Mouse (Mus musculus) spleen, adult 2 months (tissue): ENCODE data around the gene Chrnb1. TPM values are rescaled to one million over a fixed set of nuclear protein-coding genes. Genes with fewer than 3 reads are reported as not detected.
A peak's percentile ranks its signal among the peaks of the same experiment; 100 is the strongest.

Experiments
- DNase-seq, 2 experiments: peaks; one replicate each; pipeline versions ENCODE4 v3.0.0 to v3.0.0-alpha.2; 2012 to 2021; ENCODE audit warnings: low spot score in 2 of 2, low read depth in 1 of 2
- H3K27ac ChIP-seq: fragments of 200-500 bp; 2 replicates; pipeline ENCODE4 v1.5.1; 2012; ENCODE audit warnings: low read length, inconsistent platforms; ENCODE audit not compliant: insufficient read depth
- H3K27me3 ChIP-seq: fragments of 200-500 bp; 2 replicates; pipeline ENCODE4 v1.6.1; 2012; ENCODE audit warnings: mild to moderate bottlenecking, moderate library complexity, low read length, inconsistent platforms; ENCODE audit not compliant: control insufficient read depth, insufficient read depth
- H3K36me3 ChIP-seq: fragments of 200-500 bp; 2 replicates; pipeline ENCODE4 v1.6.1; 2012; ENCODE audit warnings: mild to moderate bottlenecking, low read length, inconsistent platforms; ENCODE audit not compliant: control insufficient read depth, insufficient read depth
- H3K4me1 ChIP-seq: fragments of 200-500 bp; 2 replicates; pipeline ENCODE4 v1.6.1; 2011; ENCODE audit warnings: inconsistent platforms; ENCODE audit not compliant: control insufficient read depth, insufficient read depth, insufficient read length
- H3K4me3 ChIP-seq: fragments of 200-500 bp; 2 replicates; pipeline ENCODE4 v1.5.1; 2011; ENCODE audit warnings: mild to moderate bottlenecking, inconsistent platforms; ENCODE audit not compliant: insufficient read depth, insufficient read length; ENCODE audit errors: extremely low read depth
- CTCF ChIP-seq: fragments of 200-500 bp; IDR thresholded peaks from 2 replicates; pipeline ENCODE4 v1.5.1; 2011; ENCODE audit warnings: mild to moderate bottlenecking, inconsistent platforms; ENCODE audit not compliant: insufficient read depth, insufficient read length, insufficient replicate concordance; ENCODE audit errors: extremely low read depth
- POLR2A ChIP-seq: fragments of 200-500 bp; IDR thresholded peaks from 2 replicates; pipeline ENCODE4 v1.6.1; 2011; ENCODE audit warnings: low read depth, low read length, inconsistent platforms
- WGBS: fragments of 180-500 bp; shearing (Covaris S2); methylation state at CpG from one replicate; pipeline ENCODE4 v1.1.7; 2018; 5-methylcytosine and 5-hydroxymethylcytosine counted together
- polyA plus RNA-seq: library from polyadenylated mRNA; depleted of rRNA; stranded (reverse); fragments of >200 nt; gene quantifications from 2 replicates; pipeline ENCODE4 v1.2.3, GENCODE M21; 2012

The Chrnb1 gene
- polyA plus RNA-seq, 1 experiment: 8.4 TPM

DNA sequence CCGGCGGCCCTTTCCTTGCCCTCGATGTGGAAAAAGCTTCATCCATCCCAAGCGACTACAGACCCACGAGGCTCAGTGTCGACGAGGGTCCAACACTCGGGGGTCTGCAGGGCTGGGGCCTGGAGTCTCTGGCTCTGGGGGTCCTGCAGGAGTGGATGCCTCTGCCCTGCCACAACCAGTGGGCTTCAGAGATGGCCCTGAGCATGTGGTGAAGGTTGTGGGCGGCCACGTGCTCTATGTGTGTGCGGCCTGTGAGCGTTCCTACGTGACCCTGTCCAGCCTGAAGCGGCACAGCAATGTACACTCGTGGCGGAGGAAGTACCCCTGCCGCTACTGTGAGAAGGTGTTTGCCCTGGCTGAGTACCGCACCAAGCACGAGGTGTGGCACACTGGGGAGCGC lies 19.3 kb downstream of the Chrnb1 start:
- Histone ChIP-seq H3K27ac (no peak overlapping the region), H3K36me3 (peaks cover 15% of the 10 kb centered on the region), H3K4me3 (no peak overlapping the region), H3K4me1 (peaks cover 22% of the 10 kb centered on the region), H3K27me3 (no peaks in the 10 kb centered on the region)
- WGBS: 90% methylated on average over 20 of the region's 20 CpGs
- no peak for TF ChIP-seq CTCF
- no peak for TF ChIP-seq POLR2A
- DNase-seq: no peak

DNA sequence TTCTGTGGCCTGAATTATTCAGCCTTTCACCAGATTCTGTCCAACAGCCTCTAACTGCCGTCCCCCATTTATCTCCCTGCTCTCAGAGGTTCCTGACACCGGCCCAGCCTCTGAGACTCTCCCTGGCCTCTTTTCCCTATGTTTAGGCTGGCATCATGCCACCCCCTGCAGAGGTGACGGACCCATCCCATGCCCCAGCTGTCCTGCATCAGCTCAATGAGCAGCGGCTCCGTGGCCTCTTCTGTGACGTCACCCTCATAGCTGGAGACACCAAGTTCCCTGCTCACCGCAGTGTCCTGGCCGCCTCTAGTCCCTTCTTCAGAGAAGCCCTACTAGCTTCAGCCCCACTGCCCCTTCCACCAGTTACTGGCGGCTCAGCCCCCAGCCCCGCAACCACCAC lies 20.0 kb downstream of the Chrnb1 start:
- Histone ChIP-seq H3K27me3 (no peaks in the 10 kb centered on the region), H3K4me1 (peaks cover 22% of the 10 kb centered on the region), H3K27ac (peak overlapping the region; percentile 43; the same call in 1 of the 2 replicates), H3K36me3 (peaks cover 15% of the 10 kb centered on the region), H3K4me3 (no peak overlapping the region)
- DNase-seq: no peak
- WGBS: 89% methylated on average over 10 of the region's 10 CpGs
- TF ChIP-seq CTCF: no peak
- TF ChIP-seq POLR2A: no peak

DNA sequence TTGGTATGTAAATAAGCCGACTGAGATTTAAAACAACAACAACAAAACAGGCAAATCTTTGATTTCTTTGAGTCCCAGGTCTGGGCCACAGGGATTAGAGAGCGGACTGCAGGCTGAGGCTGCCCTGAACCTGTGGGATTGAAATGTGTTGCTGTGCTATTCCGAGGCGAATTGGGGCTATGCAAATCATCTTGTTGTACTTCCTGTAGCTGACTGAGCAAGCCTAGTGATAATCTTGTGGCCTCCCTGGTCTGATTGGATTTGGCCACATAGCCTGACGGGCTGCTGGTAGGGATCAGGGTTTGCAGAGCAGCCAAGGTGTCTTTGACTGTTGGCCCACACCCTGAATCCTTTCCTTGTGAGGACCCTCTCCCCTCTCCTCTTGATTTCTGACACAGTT lies 20.8 kb downstream of the Chrnb1 start:
- Histone ChIP-seq H3K27me3 (no peaks in the 10 kb centered on the region), H3K4me3 (no peak overlapping the region), H3K36me3 (peaks cover 15% of the 10 kb centered on the region), H3K27ac (peak overlapping the region; percentile 43), H3K4me1 (peaks cover 22% of the 10 kb centered on the region)
- no peak for TF ChIP-seq CTCF
- no peak; the same call in 1 of the 2 replicates for TF ChIP-seq POLR2A
- DNase-seq: no peak
- WGBS: 41% methylated on average over 5 of the region's 5 CpGs

- no peak for TF ChIP-seq POLR2A
- TF ChIP-seq CTCF: no peak
- Histone ChIP-seq H3K4me1 (peaks cover 13% of the 10 kb centered on the region), H3K27ac (no peak overlapping the region; the same call in 1 of the 2 replicates), H3K4me3 (no peak overlapping the region), H3K27me3 (no peaks in the 10 kb centered on the region), H3K36me3 (no peaks in the 10 kb centered on the region)
- 79% methylated on average over 4 of the region's 4 CpGs for WGBS
- DNase-seq: no peak
These were observed 28.2 kb downstream of the Chrnb1 start for GRCm38 (mm10) chr11:69767625-69767909.

- no peaks in the 10 kb centered on the region for H3K36me3 ChIP-seq
- peaks cover 13% of the 10 kb centered on the region for H3K4me1 ChIP-seq
- H3K27me3 ChIP-seq: no peaks in the 10 kb centered on the region
- no peak for TF ChIP-seq POLR2A
- 81% methylated on average over 13 of the region's 13 CpGs for WGBS
- H3K27ac ChIP-seq: peak overlapping the region; percentile 17; the same call in 1 of the 2 replicates
- DNase-seq: no peak
- peak overlapping the region; percentile 92 for H3K4me3 ChIP-seq
These were observed 28.7 kb downstream of the Chrnb1 start for GRCm38 (mm10) chr11:69766872-69767624.

DNA sequence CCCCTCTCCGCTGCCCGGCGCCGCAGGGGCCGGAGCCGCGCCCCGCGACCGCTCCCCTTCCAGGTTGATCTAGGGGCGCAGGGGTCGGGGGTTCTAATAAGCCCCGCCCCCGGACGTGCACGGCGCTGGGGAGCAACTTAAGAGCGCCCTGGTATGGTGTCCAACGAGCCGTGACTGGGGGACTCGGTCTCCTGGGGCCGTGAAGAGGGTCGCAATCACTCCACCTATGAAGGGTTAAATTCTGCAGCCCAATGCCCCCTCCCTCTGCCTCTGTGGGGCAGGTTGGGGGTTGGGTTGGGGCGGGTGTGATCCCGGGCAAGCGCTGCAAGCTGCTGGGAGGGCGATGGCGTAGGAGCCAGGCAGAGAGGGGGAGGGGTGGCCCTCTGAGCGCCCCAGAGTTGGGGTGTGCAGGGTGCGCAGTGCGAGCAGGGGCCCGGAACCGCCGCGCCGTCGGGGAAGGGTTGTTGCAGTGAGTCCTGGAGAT lies 29.6 kb downstream of the Chrnb1 start:
- no peaks in the 10 kb centered on the region for H3K27me3 ChIP-seq
- peaks cover 13% of the 10 kb centered on the region for H3K4me1 ChIP-seq
- peak; percentile 37 to 78 for DNase-seq
- under 1% methylated on average over 37 of the region's 37 CpGs for WGBS
- TF ChIP-seq CTCF: no peak
- no peak for TF ChIP-seq POLR2A
- H3K27ac ChIP-seq: peak overlapping the region; percentile 94
- no peaks in the 10 kb centered on the region for H3K36me3 ChIP-seq
- H3K4me3 ChIP-seq: peak overlapping the region; percentile 92
